ENCODE assay signal across 8 mouse cellular contexts in genomic region chr3:67583125-67583845, GRCm38 (mm10). TPM values are rescaled to one million over a fixed set of nuclear protein-coding genes. Genes with fewer than 3 reads are reported as not detected.
A peak's percentile ranks its signal among the peaks of the same experiment; 100 is the strongest.
DNase-seq lines count a peak whose midpoint lies in the region; ATAC-seq lines count a peak whose summit lies in the region.

No protein-coding gene starts in this region.

- DNase-seq in heart, adult 18-20 months, result no peak
- DNase-seq in ES-CJ7 (ENCODE audit: low read depth, low spot score), result peak; percentile 27
- no peak for DNase-seq in urinary bladder, postnatal 25 days (ENCODE audit: low spot score)
- no peak for DNase-seq in cerebellum, adult 9-10 months
- no peak for DNase-seq in thymus, postnatal 10 days (ENCODE audit: low spot score in 2 of 2)

- peak overlapping the region; percentile 73 to 77 for H3K4me3 ChIP-seq in heart, embryonic 14.5 days (ENCODE audit: control insufficient read depth in 1 of 2, insufficient read depth in 1 of 2, low read depth in 1 of 2, low read length in 2 of 2)
- peak overlapping the region; percentile 61 for H3K4me3 ChIP-seq in forebrain, embryonic 15.5 days
- peak overlapping the region; percentile 78 for H3K4me3 ChIP-seq in liver, embryonic 12.5 days

- H3K36me3 ChIP-seq in heart, embryonic 14.5 days (ENCODE audit: control insufficient read depth, insufficient read depth, low read length), result peaks cover 30% of the 10 kb centered on the region
- peaks cover 8% of the 10 kb centered on the region; the same call in 1 of the 2 replicates for H3K36me3 ChIP-seq in forebrain, embryonic 15.5 days
- peaks cover 24% of the 10 kb centered on the region for H3K36me3 ChIP-seq in liver, embryonic 12.5 days

- ATAC-seq in heart, embryonic 14.5 days (ENCODE audit: insufficient number of reproducible peaks, insufficient read depth, low FRiP score, low read depth), result no peak; the same call in 1 of the 2 replicates
- no peak for ATAC-seq in forebrain, embryonic 15.5 days (replicated peaks)
- no peak for ATAC-seq in liver, embryonic 12.5 days

- peak overlapping the region; percentile 73 for H3K4me2 ChIP-seq in heart, embryonic 14.5 days (ENCODE audit: low read length)
- H3K4me2 ChIP-seq in forebrain, embryonic 15.5 days (replicated peaks), result peak overlapping the region; percentile 82
- H3K4me2 ChIP-seq in liver, embryonic 12.5 days, result peak overlapping the region; percentile 86

- no peaks in the 10 kb centered on the region for H3K27me3 ChIP-seq in heart, embryonic 14.5 days (ENCODE audit: control insufficient read depth, insufficient read depth, low read length)
- H3K27me3 ChIP-seq in forebrain, embryonic 15.5 days, result peaks cover 3% of the 10 kb centered on the region; the same call in 1 of the 2 replicates
- H3K27me3 ChIP-seq in liver, embryonic 12.5 days (replicated peaks), result peaks cover 11% of the 10 kb centered on the region

- H3K9me3 ChIP-seq in heart, embryonic 14.5 days (ENCODE audit: control insufficient read depth, low read length), result no peaks in the 10 kb centered on the region
- H3K9me3 ChIP-seq in forebrain, embryonic 15.5 days, result no peaks in the 10 kb centered on the region
- H3K9me3 ChIP-seq in liver, embryonic 12.5 days (replicated peaks), result no peaks in the 10 kb centered on the region

- peak overlapping the region; percentile 76 for H3K9ac ChIP-seq in heart, embryonic 14.5 days (ENCODE audit: low read length)
- peak overlapping the region; percentile 78 for H3K9ac ChIP-seq in forebrain, embryonic 15.5 days (replicated peaks)
- peak overlapping the region; percentile 78 for H3K9ac ChIP-seq in liver, embryonic 12.5 days

- H3K27ac ChIP-seq in heart, embryonic 14.5 days (replicated peaks in 1 of 2; ENCODE audit: control insufficient read depth in 1 of 2, insufficient read depth in 1 of 2, low read depth in 2 of 2, low read length in 2 of 2), result peak overlapping the region in 1 of 2 experiments; percentile 58; a peak in 1 of 4 replicates
- peak overlapping the region; percentile 76 for H3K27ac ChIP-seq in forebrain, embryonic 15.5 days (replicated peaks)
- peak overlapping the region; percentile 63; the same call in 1 of the 2 replicates for H3K27ac ChIP-seq in liver, embryonic 12.5 days

- H3K4me1 ChIP-seq in heart, embryonic 14.5 days (ENCODE audit: control insufficient read depth in 2 of 2, insufficient read depth in 2 of 2, low read length in 2 of 2), result peaks cover 2 to 6% of the 10 kb centered on the region in 2 experiments; a peak in 2 of 4 replicates
- H3K4me1 ChIP-seq in forebrain, embryonic 15.5 days, result peaks cover 10% of the 10 kb centered on the region
- peaks cover 16% of the 10 kb centered on the region for H3K4me1 ChIP-seq in liver, embryonic 12.5 days

- 14% methylated on average over 16 of the region's 16 CpGs for WGBS in heart, embryonic 14.5 days
- 24% methylated on average over 16 of the region's 16 CpGs for WGBS in forebrain, embryonic 15.5 days
- WGBS in liver, embryonic 12.5 days (ENCODE audit: insufficient replicate concordance), result 13% methylated on average over 16 of the region's 16 CpGs

RNA-seq across cellular contexts. Expression of gene Mfsd1, which starts 0.7 kb away (rescaled TPM):
- polyA plus RNA-seq in heart, embryonic 14.5 days (2014; fragmentation: Nextera tagmentation; extraction: Ambion mirVana), result 42.7 and 46.2 TPM in 2 replicates
- total RNA-seq in heart, adult 18-20 months (2021), result 10 to 100 TPM; 25.1 to 31.4 TPM
- polyA plus RNA-seq in forebrain, embryonic 15.5 days (2015; fragmentation: Nextera tagmentation; extraction: Ambion mirVana), result 36.3 and 36.9 TPM in 2 replicates
- polyA plus RNA-seq in liver, embryonic 12.5 days (2016; fragmentation: Nextera tagmentation; extraction: Ambion mirVana), result 29.8 and 30.0 TPM in 2 replicates
